Mouse (Mus musculus): ENCODE measurements around the gene Tmem95.
A peak's percentile ranks its signal among the peaks of the same experiment; 100 is the strongest.

DNA sequence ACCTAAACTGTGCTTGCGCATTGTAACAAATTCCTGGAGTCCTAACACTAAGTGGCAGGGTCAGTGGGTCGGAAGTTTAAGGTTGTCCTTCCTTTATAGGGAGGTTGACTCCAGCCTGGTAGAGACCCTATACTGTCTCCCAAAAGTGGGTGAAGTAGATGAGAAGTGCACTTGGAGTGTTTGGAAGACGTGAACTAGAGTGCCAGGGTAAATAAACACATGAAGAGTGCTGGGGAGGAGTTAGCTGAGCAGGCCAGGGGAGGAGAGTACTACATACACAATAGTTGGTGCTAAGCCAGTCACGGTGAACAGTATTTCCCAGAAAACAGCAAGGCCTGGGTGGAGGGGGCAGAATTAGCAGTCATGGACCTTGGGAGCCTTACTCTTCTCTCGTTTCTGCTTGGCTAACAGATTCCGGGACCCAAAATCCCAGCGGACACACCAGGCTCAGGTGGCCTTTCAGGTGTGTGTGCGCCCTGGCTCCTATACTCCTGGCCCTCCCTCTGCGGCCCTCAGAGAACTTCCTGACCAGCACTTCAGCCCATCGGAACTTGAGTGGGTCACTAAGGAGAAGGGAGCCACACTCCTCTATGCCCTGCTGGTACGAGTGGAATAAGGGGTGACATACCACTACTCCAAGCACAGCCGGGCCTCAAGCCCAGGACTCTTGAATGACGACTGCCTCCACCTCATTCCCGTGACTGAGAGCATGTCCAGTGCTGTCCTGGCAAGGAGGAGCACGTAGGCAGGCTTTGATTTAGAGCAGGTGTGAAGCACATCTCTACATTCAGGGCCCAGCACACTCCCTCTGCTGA lies 35.1 kb upstream of the Tmem95 start:
- no peak for TF ChIP-seq CTCF (IDR thresholded peaks at IDR 0.05; ENCODE audit: insufficient read depth, low read length)
- TF ChIP-seq POLR2A (IDR thresholded peaks at IDR 0.05; ENCODE audit: borderline replicate concordance, extremely low read depth, low read depth, low read length): peak; percentile 31; the same call in 1 of the 2 replicates

Measured in lung, adult 2 months (tissue).